Mouse (Mus musculus) liver, embryonic 15.5 days (tissue): Measurements from ENCODE around the gene Fanca. TPM values are rescaled to one million over a fixed set of nuclear protein-coding genes. Genes with fewer than 3 reads are reported as not detected.

ENCODE experiments used
- ATAC-seq: fragments of 200-750 bp; cut with Nextera tagmentation; 2 replicates; pipeline ENCODE4 v1.8.0; 2017; ENCODE audit warnings: moderate number of reproducible peaks, mild to moderate bottlenecking, moderate library complexity; ENCODE audit not compliant: insufficient read depth
- H3K27ac ChIP-seq: fragments of 300-500 bp; sonication (generic); replicated peaks from 2 replicates; pipeline ENCODE4 v1.5.1; 2015; ENCODE audit warnings: mild to moderate bottlenecking, inconsistent platforms
- H3K27me3 ChIP-seq: fragments of 300-500 bp; sonication (generic); 2 replicates; pipeline ENCODE4 v1.6.1; 2015; ENCODE audit warnings: mild to moderate bottlenecking, inconsistent platforms
- H3K36me3 ChIP-seq: fragments of 300-500 bp; sonication (generic); replicated peaks from 2 replicates; pipeline ENCODE4 v1.6.1; 2015; ENCODE audit warnings: moderate library complexity, mild to moderate bottlenecking, inconsistent platforms
- H3K4me1 ChIP-seq: fragments of 300-500 bp; sonication (generic); replicated peaks from 2 replicates; pipeline ENCODE4 v1.6.1; 2015; ENCODE audit warnings: inconsistent platforms
- H3K4me2 ChIP-seq: fragments of 300-500 bp; sonication (generic); 2 replicates; pipeline ENCODE4 v1.6.1; 2015; ENCODE audit warnings: moderate library complexity, mild to moderate bottlenecking, inconsistent platforms
- H3K4me3 ChIP-seq: fragments of 300-500 bp; sonication (generic); replicated peaks from 2 replicates; pipeline ENCODE4 v1.5.1; 2015; ENCODE audit warnings: mild to moderate bottlenecking, inconsistent platforms
- H3K9ac ChIP-seq: fragments of 300-500 bp; sonication (generic); 2 replicates; pipeline ENCODE4 v1.6.1; 2015; ENCODE audit warnings: moderate library complexity, mild to moderate bottlenecking, inconsistent platforms
- H3K9me3 ChIP-seq: fragments of 300-500 bp; sonication (generic); replicated peaks from 2 replicates; pipeline ENCODE4 v1.6.1; 2016; ENCODE audit warnings: inconsistent platforms
- WGBS: fragments of 180-500 bp; shearing (Covaris S2); methylation state at CpG from one replicate; pipeline ENCODE4 v1.1.7; 2015; ENCODE audit warnings: mixed read lengths; ENCODE audit not compliant: insufficient replicate concordance; 5-methylcytosine and 5-hydroxymethylcytosine counted together
- polyA plus RNA-seq: library from polyadenylated mRNA; unstranded; fragments of >200 nt; fragmentation: Nextera tagmentation; extraction: Ambion mirVana; gene quantifications from 2 replicates; pipeline ENCODE4 v1.2.1, GENCODE M21; 2015

The Fanca gene
- polyA plus RNA-seq, 1 experiment from 2014 or later: 16.7 TPM

- no peaks in the 10 kb centered on the region for H3K9me3 ChIP-seq
- no peaks in the 10 kb centered on the region for H3K36me3 ChIP-seq
- no peak overlapping the region for H3K27ac ChIP-seq
- 43% methylated on average over 7 of the region's 7 CpGs for WGBS
- H3K9ac ChIP-seq: no peak overlapping the region
- H3K4me2 ChIP-seq: no peak overlapping the region
- H3K4me3 ChIP-seq: no peak overlapping the region
- ATAC-seq: no peak
- no peaks in the 10 kb centered on the region for H3K27me3 ChIP-seq
- H3K4me1 ChIP-seq: peaks cover 42% of the 10 kb centered on the region
Observed at GRCm38 (mm10) chr8:123342911-123343310, 24.5 kb upstream of the Fanca start.

- Histone ChIP-seq H3K9me3 (no peaks in the 10 kb centered on the region), H3K4me1 (peaks cover 38% of the 10 kb centered on the region), H3K4me2 (no peak overlapping the region), H3K9ac (no peak overlapping the region), H3K27ac (no peak overlapping the region), H3K4me3 (no peak overlapping the region), H3K27me3 (no peaks in the 10 kb centered on the region), H3K36me3 (no peaks in the 10 kb centered on the region)
- 48% methylated on average over 8 of the region's 8 CpGs for WGBS
- ATAC-seq: no peak
Observed at GRCm38 (mm10) chr8:123342253-123342652, 23.9 kb upstream of the Fanca start.

- WGBS: 56% methylated on average over 27 of the region's 27 CpGs
- Histone ChIP-seq H3K9me3 (no peaks in the 10 kb centered on the region), H3K9ac (no peak overlapping the region), H3K27me3 (no peaks in the 10 kb centered on the region), H3K4me1 (peaks cover 42% of the 10 kb centered on the region), H3K4me2 (peak overlapping the region; percentile 25), H3K36me3 (no peaks in the 10 kb centered on the region), H3K4me3 (0 out of 2 replicates have a peak overlapping the region, but pooled peaks have one; percentile 1), H3K27ac (no peak overlapping the region)
- peak; percentile 51; the same call in 1 of the 2 replicates for ATAC-seq
Observed at GRCm38 (mm10) chr8:123341040-123342015, 23.0 kb upstream of the Fanca start.

GRCm38 (mm10) chr8:123340071-123340470 lies 21.7 kb upstream of the Fanca start:
- Histone ChIP-seq H3K4me3 (no peak overlapping the region), H3K9ac (no peak overlapping the region), H3K27ac (no peak overlapping the region), H3K4me2 (no peak overlapping the region), H3K9me3 (no peaks in the 10 kb centered on the region), H3K27me3 (no peaks in the 10 kb centered on the region), H3K4me1 (peaks cover 42% of the 10 kb centered on the region), H3K36me3 (no peaks in the 10 kb centered on the region)
- 82% methylated on average over 4 of the region's 4 CpGs for WGBS
- no peak for ATAC-seq

GRCm38 (mm10) chr8:123337475-123337874 lies 19.1 kb upstream of the Fanca start:
- ATAC-seq: no peak
- H3K4me1 ChIP-seq: peaks cover 46% of the 10 kb centered on the region

GRCm38 (mm10) chr8:123334467-123334866 lies 16.1 kb upstream of the Fanca start:
- Histone ChIP-seq H3K4me3 (0 out of 2 replicates have a peak overlapping the region, but pooled peaks have one; percentile 70), H3K9ac (no peak overlapping the region), H3K4me2 (peak overlapping the region; percentile 97), H3K9me3 (no peaks in the 10 kb centered on the region), H3K4me1 (peaks cover 56% of the 10 kb centered on the region), H3K36me3 (no peaks in the 10 kb centered on the region), H3K27me3 (peaks cover 23% of the 10 kb centered on the region), H3K27ac (peak overlapping the region; percentile 57; the same call in 1 of the 2 replicates)
- ATAC-seq: no peak
- WGBS: 22% methylated on average over 1 of the region's 1 CpGs

More at GRCm38 (mm10) chr8:123337475-123337874, 19.1 kb upstream of the Fanca start:
- Histone ChIP-seq H3K36me3 (no peaks in the 10 kb centered on the region), H3K27me3 (peaks cover 22% of the 10 kb centered on the region), H3K27ac (no peak overlapping the region), H3K9ac (no peak overlapping the region), H3K9me3 (no peaks in the 10 kb centered on the region), H3K4me3 (no peak overlapping the region), H3K4me2 (no peak overlapping the region)
- WGBS: 76% methylated on average over 3 of the region's 3 CpGs

GRCm38 (mm10) chr8:123333864-123334263 lies 15.5 kb upstream of the Fanca start:
- Histone ChIP-seq H3K9me3 (no peaks in the 10 kb centered on the region), H3K36me3 (no peaks in the 10 kb centered on the region), H3K27me3 (peaks cover 23% of the 10 kb centered on the region), H3K4me3 (peak overlapping the region; percentile 70; the same call in 1 of the 2 replicates), H3K27ac (peak overlapping the region; percentile 57; the same call in 1 of the 2 replicates), H3K4me2 (peak overlapping the region; percentile 97), H3K9ac (no peak overlapping the region), H3K4me1 (peaks cover 61% of the 10 kb centered on the region)
- 13% methylated on average over 7 of the region's 7 CpGs for WGBS
- ATAC-seq: no peak

- Histone ChIP-seq H3K27ac (peak overlapping the region; percentile 53; the same call in 1 of the 2 replicates), H3K4me2 (peak overlapping the region; percentile 97), H3K4me3 (peak overlapping the region; percentile 70), H3K36me3 (no peaks in the 10 kb centered on the region), H3K27me3 (peaks cover 23% of the 10 kb centered on the region), H3K9me3 (no peaks in the 10 kb centered on the region), H3K9ac (peak overlapping the region; percentile 62), H3K4me1 (peaks cover 61% of the 10 kb centered on the region)
- 10% methylated on average over 16 of the region's 21 CpGs for WGBS
- peak; percentile 1; the same call in 1 of the 2 replicates for ATAC-seq
Observed at GRCm38 (mm10) chr8:123333091-123333587, 14.8 kb upstream of the Fanca start.

GRCm38 (mm10) chr8:123332262-123333090 lies 14.1 kb upstream of the Fanca start, which contains the start of gene Spire2:
Spire2 (plus strand) TSS chr8:123332713.
- peak; percentile 81 for ATAC-seq
- H3K9me3 ChIP-seq: no peaks in the 10 kb centered on the region
- no peaks in the 10 kb centered on the region for H3K36me3 ChIP-seq
- H3K4me3 ChIP-seq: peak within 1 kb of the TSS; percentile 70
- H3K27me3 ChIP-seq: peaks cover 23% of the 10 kb centered on the region
- under 1% methylated on average over 79 of the region's 85 CpGs for WGBS
- peak within 1 kb of the TSS; percentile 97 for H3K4me2 ChIP-seq
- peak within 1 kb of the TSS; percentile 66 for H3K27ac ChIP-seq
- peaks cover 65% of the 10 kb centered on the region for H3K4me1 ChIP-seq
- H3K9ac ChIP-seq: peak within 1 kb of the TSS; percentile 62

GRCm38 (mm10) chr8:123331810-123332209 lies 13.4 kb upstream of the Fanca start:
- 16% methylated on average over 8 of the region's 8 CpGs for WGBS
- Histone ChIP-seq H3K4me2 (peak overlapping the region; percentile 97), H3K9ac (no peak overlapping the region), H3K9me3 (no peaks in the 10 kb centered on the region), H3K27me3 (peaks cover 23% of the 10 kb centered on the region), H3K4me1 (peaks cover 66% of the 10 kb centered on the region), H3K27ac (peak overlapping the region; percentile 66), H3K4me3 (peak overlapping the region; percentile 70), H3K36me3 (no peaks in the 10 kb centered on the region)
- no peak for ATAC-seq
